Mouse (Mus musculus): ENCODE measurements around the gene Wwox.

The Wwox gene

DNA sequence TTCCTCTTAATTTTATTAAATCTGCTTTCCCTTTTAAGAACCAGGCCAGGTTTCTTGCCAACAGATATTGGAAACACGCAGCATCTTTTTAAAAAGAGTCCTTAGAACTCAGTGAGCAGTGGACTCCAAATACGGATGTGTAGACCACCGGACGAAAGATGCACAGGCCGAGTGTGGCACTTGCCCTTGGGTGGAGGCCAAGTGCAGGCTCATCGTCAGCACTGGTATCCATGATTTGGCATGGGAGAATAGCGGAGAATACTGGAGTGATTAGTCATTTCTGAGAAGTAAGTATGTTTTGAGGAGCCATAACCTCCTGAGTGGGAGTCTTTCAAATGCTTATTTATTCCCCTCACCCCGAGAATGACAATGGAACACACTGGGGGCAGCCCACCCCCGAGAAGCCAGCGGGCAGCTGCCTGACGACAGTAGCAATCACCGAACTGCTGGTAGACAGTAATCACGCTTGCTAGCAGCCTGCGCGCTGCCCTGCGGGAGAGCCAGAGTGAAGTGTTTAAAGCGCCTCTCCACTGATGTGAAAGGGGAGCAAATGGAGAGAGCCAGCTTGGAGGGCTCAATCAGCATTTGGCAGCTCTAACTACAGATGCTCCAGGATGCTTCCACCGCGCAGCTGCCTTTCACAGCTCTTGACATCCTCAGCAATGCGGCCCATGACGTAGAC is 29.2 kb downstream of the Wwox start:
- no peak for DNase-seq (ENCODE audit: low spot score)

DNA sequence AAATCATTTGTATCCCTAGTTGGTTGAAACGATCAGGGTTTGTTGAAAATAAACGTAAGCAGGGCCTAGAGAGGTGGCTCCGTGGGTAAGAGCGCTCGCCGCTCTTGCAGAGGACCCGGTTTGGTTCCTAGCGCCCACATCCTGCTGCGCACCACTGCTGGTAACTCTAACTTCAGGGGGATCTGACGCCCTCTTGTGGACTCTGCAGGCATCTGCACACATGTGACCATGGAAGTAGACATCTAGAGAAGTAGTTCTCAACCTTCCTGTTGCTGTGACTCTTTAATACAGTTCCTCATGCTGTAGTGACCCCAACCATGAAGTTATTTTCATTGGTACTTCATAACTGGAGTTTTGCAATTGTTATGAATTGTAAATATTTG is 29.7 kb downstream of the Wwox start:
- no peak for DNase-seq (ENCODE audit: low spot score)

DNA sequence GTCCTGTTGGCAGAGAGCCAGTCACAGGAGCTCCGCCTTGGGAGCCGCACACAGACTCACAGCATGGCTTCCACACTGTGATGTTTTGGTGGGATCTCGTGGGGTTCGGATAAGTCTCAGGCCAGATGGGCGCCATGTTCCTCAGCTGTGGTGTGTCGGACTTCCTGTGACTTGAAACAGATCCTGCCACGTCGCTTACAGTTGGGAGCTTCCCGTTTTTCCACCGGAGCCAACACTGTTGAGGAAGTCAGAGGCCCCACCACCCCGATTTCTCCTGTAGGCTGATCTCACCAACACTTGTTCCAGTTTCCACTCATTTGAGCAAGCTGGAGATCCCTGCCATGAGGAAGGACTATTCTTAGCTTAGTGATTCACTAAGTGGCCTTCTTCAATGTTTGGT is 34.1 kb downstream of the Wwox start:
- DNase-seq (ENCODE audit: low spot score): no peak

DNA sequence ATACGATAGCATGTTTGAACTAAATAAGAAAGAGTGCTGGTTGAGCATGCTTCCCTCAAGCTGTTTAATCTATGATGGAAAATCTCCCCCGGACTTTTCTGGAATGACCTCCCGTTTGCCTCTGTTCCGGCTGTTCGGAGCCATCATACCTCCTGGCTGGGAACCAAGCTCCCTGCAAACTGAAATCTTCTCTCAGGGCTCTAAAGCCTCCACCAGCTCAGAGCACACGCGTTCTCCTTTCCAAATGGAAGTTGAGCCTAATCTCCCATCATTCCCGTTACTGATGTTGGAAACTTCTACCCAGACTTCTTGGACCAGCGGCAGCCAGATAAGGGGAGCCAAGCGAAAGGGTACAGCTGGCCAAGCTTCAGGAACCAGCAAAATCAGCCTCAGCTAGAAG is 37.5 kb downstream of the Wwox start:
- DNase-seq (ENCODE audit: low spot score): no peak

GRCm38 (mm10) chr8:114477790-114478189 is 38.3 kb downstream of the Wwox start:
- DNase-seq (ENCODE audit: low spot score): no peak

DNA sequence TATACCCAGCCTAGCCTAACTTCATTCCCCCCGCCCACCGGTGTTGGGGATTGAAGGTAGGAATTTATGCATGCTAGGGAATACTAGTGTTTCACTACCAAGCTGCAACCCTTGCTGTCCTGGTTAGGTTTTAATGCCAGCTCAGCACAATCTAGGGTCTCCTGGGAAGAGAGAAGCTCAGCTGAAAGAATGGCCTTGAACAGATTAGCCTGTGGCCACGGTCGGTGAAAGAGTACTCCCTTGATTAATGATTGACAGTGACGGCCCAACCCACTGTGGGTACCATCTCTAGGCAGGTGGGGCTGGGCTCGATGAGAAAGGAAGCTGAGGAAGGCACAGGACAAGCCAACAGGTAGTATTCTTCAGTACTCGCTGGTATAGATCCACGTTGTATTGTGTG is 40.3 kb downstream of the Wwox start:
- no peak for DNase-seq (ENCODE audit: low spot score)

GRCm38 (mm10) chr8:114491662-114492160 is 52.3 kb downstream of the Wwox start:
- no peak for DNase-seq (ENCODE audit: low spot score)

- DNase-seq (ENCODE audit: low spot score): no peak
Measured at GRCm38 (mm10) chr8:114499448-114500144, 60.1 kb downstream of the Wwox start.

DNA sequence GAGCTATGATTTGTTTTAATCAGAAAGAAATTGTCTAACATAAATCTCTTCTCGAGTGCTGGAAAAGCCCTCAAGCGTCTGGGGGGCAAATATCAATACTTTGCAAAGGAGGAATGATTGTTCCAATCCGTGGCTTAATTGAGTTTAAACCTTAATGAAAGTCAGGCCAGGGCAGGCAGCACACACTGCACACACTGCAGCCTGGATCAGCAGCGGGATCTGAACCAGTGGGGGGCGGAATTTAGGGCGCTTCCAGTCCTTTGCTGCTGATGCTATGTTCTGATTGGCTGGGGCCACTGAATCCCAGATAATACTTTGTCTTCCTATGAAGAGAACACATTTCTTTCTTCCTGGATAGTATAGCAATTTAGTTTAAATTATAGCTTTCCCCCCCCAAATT is 62.5 kb downstream of the Wwox start:
- no peak for DNase-seq (ENCODE audit: low spot score)

GRCm38 (mm10) chr8:114503196-114503595 is 63.7 kb downstream of the Wwox start:
- DNase-seq (ENCODE audit: low spot score): no peak

- no peak for DNase-seq (ENCODE audit: low spot score)
Measured at GRCm38 (mm10) chr8:114504889-114505288, 65.4 kb downstream of the Wwox start.

- no peak for DNase-seq (ENCODE audit: low spot score)
Measured at GRCm38 (mm10) chr8:114505351-114506347, 66.2 kb downstream of the Wwox start.

DNA sequence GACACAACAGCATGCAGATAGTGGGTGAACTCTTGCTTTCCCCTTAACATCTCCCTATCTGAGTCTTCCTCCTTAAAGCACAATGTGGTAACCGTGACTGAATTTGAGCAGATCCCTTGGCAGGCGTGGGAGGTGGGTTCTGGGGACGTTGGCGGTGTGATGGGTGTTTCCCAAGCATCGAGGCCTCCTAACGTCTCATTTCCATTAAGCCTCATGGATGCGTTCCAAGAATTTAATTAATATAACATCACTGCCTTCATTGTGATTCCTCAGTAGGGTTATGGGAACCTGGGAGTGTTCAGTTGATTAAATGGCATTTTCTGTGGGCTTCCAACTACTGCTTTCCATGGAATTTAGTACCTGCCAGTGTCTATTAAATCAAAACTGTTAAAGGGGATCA is 67.9 kb downstream of the Wwox start:
- DNase-seq (ENCODE audit: low spot score): no peak

DNA sequence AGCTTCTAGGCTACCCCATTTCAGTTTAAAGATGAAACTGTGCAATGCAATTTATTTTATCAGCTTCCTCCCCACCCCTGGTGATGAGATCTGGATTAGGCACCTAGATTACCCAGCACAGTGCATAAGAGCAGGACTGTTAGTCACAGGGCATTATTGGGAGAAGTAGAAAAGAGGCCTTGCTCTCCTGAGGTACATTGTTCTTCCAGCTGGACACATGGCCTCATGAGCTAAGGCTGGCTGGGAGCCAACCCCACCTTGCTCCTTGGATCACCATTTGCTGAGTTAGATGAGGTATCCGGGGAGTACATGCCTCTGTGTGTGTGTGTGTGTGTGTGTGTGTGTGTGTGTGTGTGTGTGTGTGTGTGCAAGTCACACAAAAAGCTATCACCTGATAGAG is 70.8 kb downstream of the Wwox start:
- no peak for DNase-seq (ENCODE audit: low spot score)

GRCm38 (mm10) chr8:114512075-114512935 is 72.8 kb downstream of the Wwox start:
- DNase-seq (ENCODE audit: low spot score): no peak

DNA sequence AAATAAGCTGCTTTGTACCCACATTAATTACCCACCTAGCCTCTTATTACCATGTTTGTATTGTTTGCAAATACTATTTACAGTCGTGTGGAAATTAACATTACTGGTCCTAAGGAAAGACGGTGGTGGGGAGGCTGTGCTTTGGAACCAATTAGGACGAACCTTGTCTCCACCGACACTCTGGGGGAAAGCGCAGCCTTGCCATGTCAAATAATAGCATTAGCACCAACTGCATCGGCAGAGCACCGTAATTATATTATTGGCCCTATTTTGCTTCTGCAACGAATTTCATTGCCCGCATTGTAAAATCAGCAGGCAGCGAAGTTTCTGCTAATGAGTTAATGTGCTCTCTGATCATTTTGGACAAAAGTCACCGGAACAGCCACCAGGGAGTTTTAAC is 75.2 kb downstream of the Wwox start:
- DNase-seq (ENCODE audit: low spot score): no peak

- DNase-seq (ENCODE audit: low spot score): no peak
Measured at GRCm38 (mm10) chr8:114523061-114523460, 83.6 kb downstream of the Wwox start.

DNA sequence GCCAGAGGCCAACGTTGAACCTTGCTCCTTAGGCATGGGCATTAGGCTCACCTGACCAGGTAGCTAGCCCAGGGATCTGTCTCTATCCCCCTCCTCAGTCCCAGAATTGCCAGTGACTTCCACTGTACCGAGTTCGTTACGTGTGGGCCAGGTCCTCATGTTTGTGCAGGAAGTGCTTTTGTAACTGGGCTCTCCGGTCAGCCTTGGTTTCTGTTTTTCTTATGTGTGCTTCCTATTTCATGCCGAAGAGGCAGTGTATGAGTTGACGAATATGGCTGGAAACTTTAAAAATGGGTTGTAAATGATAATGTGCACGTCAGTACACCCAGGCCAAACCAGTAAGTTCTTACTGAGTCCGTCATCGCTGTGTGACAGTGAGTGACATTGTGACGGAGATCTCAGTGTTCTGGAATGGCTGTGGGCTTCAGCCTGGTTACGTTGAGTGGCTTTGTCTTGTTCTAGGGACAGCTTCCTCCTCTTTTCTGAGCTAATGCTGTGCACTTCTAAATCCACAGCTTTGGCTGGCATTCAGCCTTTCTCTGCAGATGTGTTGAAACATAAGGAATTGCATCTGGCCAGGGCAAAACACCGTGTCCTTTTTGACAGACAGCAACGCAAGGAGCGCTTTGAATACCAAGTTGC is 87.3 kb downstream of the Wwox start:
- DNase-seq (ENCODE audit: low spot score): no peak

GRCm38 (mm10) chr8:114527648-114528221 is 88.3 kb downstream of the Wwox start:
- no peak for DNase-seq (ENCODE audit: low spot score)

DNA sequence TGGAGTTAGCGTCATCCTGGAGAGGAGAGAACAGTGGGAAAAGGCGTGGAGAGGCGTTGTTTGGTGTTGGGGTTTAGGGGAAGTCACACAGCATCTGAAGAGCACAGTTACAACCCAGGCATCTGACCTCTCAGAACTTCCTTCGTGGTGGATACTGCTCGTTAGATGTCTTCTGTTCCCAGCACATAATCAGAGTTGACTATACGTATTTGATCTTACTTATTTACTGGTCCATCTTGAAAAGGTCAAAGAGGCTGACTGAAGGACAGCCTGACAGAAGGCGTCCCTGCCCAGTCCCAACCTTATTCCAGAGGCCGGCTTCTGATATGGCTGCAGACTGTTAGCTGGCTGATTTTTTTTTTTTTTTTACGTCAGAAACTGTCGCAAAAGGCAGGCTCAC is 90.1 kb downstream of the Wwox start:
- DNase-seq (ENCODE audit: low spot score): no peak

DNA sequence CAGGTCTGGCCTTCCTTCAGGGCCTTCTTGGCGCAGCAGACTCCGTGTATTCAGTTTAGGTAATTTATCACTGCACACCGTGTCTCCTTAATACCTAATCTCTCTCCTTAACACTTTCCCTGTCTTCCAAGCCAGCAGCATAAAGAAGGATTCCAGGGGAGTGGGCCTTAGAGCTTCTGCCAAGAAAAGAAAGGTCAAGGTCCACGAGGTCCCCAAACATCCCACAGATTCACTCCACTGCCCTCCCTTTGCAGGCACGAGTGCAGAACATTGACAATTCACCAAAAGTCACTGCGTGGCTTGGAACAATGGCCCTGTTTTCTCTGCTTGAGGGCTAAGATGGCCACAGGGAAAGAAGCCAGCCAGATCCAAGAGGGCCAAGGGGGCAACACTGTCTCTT is 96.7 kb downstream of the Wwox start:
- no peak for DNase-seq (ENCODE audit: low spot score)
